Mouse (Mus musculus) hindbrain, embryonic 12.5 days (tissue): ENCODE results near the gene Rab20. TPM values are rescaled to one million over a fixed set of nuclear protein-coding genes. Genes with fewer than 3 reads are reported as not detected.

Source experiments
- ATAC-seq: fragments of 200-750 bp; cut with Nextera tagmentation; 2 replicates; pipeline ENCODE4 v1.8.0; 2017; ENCODE audit warnings: moderate TSS enrichment; ENCODE audit not compliant: low FRiP score
- H3K27ac ChIP-seq: fragments of 300-500 bp; sonication (generic); 2 replicates; pipeline ENCODE4 v1.5.1; 2016; ENCODE audit warnings: mild to moderate bottlenecking
- H3K27me3 ChIP-seq: fragments of 300-500 bp; sonication (generic); 2 replicates; pipeline ENCODE4 v1.6.1; 2016; ENCODE audit warnings: mild to moderate bottlenecking
- H3K36me3 ChIP-seq: fragments of 300-500 bp; sonication (generic); 2 replicates; pipeline ENCODE4 v1.6.1; 2016; ENCODE audit warnings: mild to moderate bottlenecking
- H3K4me1 ChIP-seq: fragments of 300-500 bp; sonication (generic); 2 replicates; pipeline ENCODE4 v1.6.1; 2016
- H3K4me2 ChIP-seq: fragments of 300-500 bp; sonication (generic); replicated peaks from 2 replicates; pipeline ENCODE4 v1.6.1; 2016; ENCODE audit warnings: mild to moderate bottlenecking
- H3K4me3 ChIP-seq: fragments of 300-500 bp; sonication (generic); 2 replicates; pipeline ENCODE4 v1.5.1; 2016; ENCODE audit warnings: mild to moderate bottlenecking
- H3K9ac ChIP-seq: fragments of 300-500 bp; sonication (generic); 2 replicates; pipeline ENCODE4 v1.6.1; 2016; ENCODE audit warnings: mild to moderate bottlenecking, moderate library complexity
- H3K9me3 ChIP-seq: fragments of 300-500 bp; sonication (generic); replicated peaks from 2 replicates; pipeline ENCODE4 v1.6.1; 2016; ENCODE audit warnings: mild to moderate bottlenecking
- WGBS: fragments of 180-500 bp; shearing (Covaris S2); methylation state at CpG from one replicate; pipeline ENCODE4 v1.1.7; 2016; 5-methylcytosine and 5-hydroxymethylcytosine counted together
- polyA plus RNA-seq: library from polyadenylated mRNA; unstranded; fragments of >200 nt; fragmentation: Nextera tagmentation; extraction: Ambion mirVana; gene quantifications from 2 replicates; pipeline ENCODE4 v1.2.1, GENCODE M21; 2016

The Rab20 gene
- polyA plus RNA-seq, 1 experiment from 2014 or later = 1.6 TPM

- Histone ChIP-seq H3K4me2 (no peak overlapping the region), H3K9ac (no peak overlapping the region), H3K4me3 (no peak overlapping the region), H3K4me1 (peaks cover 12% of the 10 kb centered on the region), H3K36me3 (no peaks in the 10 kb centered on the region), H3K9me3 (no peaks in the 10 kb centered on the region), H3K27me3 (no peaks in the 10 kb centered on the region; the same call in 1 of the 2 replicates), H3K27ac (no peak overlapping the region)
- WGBS = 92% methylated on average over 4 of the region's 4 CpGs
- ATAC-seq = no peak
Observed at GRCm38 (mm10) chr8:11462641-11463040, 15.9 kb downstream of the Rab20 start.

GRCm38 (mm10) chr8:11461847-11462246, 16.7 kb downstream of the Rab20 start:
- Histone ChIP-seq H3K4me2 (no peak overlapping the region), H3K36me3 (no peaks in the 10 kb centered on the region), H3K9me3 (no peaks in the 10 kb centered on the region), H3K4me1 (peaks cover 12% of the 10 kb centered on the region), H3K9ac (no peak overlapping the region), H3K4me3 (no peak overlapping the region), H3K27ac (no peak overlapping the region), H3K27me3 (no peaks in the 10 kb centered on the region; the same call in 1 of the 2 replicates)
- ATAC-seq = no peak
- 58% methylated on average over 2 of the region's 2 CpGs for WGBS

- Histone ChIP-seq H3K4me2 (no peak overlapping the region), H3K4me3 (no peak overlapping the region), H3K27ac (no peak overlapping the region), H3K27me3 (peaks cover under 1% of the 10 kb centered on the region; the same call in 1 of the 2 replicates), H3K9ac (no peak overlapping the region), H3K4me1 (peaks cover 12% of the 10 kb centered on the region), H3K9me3 (no peaks in the 10 kb centered on the region), H3K36me3 (no peaks in the 10 kb centered on the region)
- 46% methylated on average over 2 of the region's 2 CpGs for WGBS
- no peak for ATAC-seq
Observed at GRCm38 (mm10) chr8:11460934-11461333, 17.6 kb downstream of the Rab20 start.

- no peak overlapping the region for H3K27ac ChIP-seq
- H3K27me3 ChIP-seq = peaks cover 6% of the 10 kb centered on the region
- H3K4me3 ChIP-seq = no peak overlapping the region
- no peaks in the 10 kb centered on the region for H3K36me3 ChIP-seq
- H3K4me2 ChIP-seq = no peak overlapping the region
- WGBS = 50% methylated on average over 5 of the region's 5 CpGs
- peaks cover 18% of the 10 kb centered on the region for H3K4me1 ChIP-seq
- H3K9ac ChIP-seq = no peak overlapping the region
- H3K9me3 ChIP-seq = no peaks in the 10 kb centered on the region
- ATAC-seq = no peak
Observed at GRCm38 (mm10) chr8:11459016-11459415, 19.5 kb downstream of the Rab20 start.

- Histone ChIP-seq H3K27ac (no peak overlapping the region), H3K36me3 (no peaks in the 10 kb centered on the region), H3K27me3 (peaks cover 12% of the 10 kb centered on the region), H3K4me3 (no peak overlapping the region), H3K4me1 (peaks cover 23% of the 10 kb centered on the region), H3K9me3 (no peaks in the 10 kb centered on the region), H3K9ac (no peak overlapping the region), H3K4me2 (no peak overlapping the region)
- WGBS = 45% methylated on average over 11 of the region's 12 CpGs
- no peak for ATAC-seq
Observed at GRCm38 (mm10) chr8:11457981-11458836, 20.3 kb downstream of the Rab20 start.

GRCm38 (mm10) chr8:11457278-11457677, 21.2 kb downstream of the Rab20 start:
- WGBS = 71% methylated on average over 3 of the region's 3 CpGs
- Histone ChIP-seq H3K9ac (no peak overlapping the region), H3K36me3 (no peaks in the 10 kb centered on the region), H3K4me2 (no peak overlapping the region), H3K4me3 (no peak overlapping the region), H3K27ac (no peak overlapping the region), H3K27me3 (peaks cover 12% of the 10 kb centered on the region), H3K9me3 (no peaks in the 10 kb centered on the region), H3K4me1 (peaks cover 32% of the 10 kb centered on the region)
- ATAC-seq = no peak

- no peak for ATAC-seq
- Histone ChIP-seq H3K9me3 (no peaks in the 10 kb centered on the region), H3K4me3 (no peak overlapping the region), H3K4me2 (no peak overlapping the region), H3K9ac (no peak overlapping the region), H3K27me3 (peaks cover 12% of the 10 kb centered on the region), H3K27ac (no peak overlapping the region), H3K4me1 (peaks cover 39% of the 10 kb centered on the region), H3K36me3 (no peaks in the 10 kb centered on the region)
- WGBS = 29% methylated on average over 12 of the region's 12 CpGs
Observed at GRCm38 (mm10) chr8:11454228-11454627, 24.3 kb downstream of the Rab20 start.

GRCm38 (mm10) chr8:11452974-11453373, 25.5 kb downstream of the Rab20 start:
- Histone ChIP-seq H3K9ac (no peak overlapping the region), H3K27ac (0 out of 2 replicates have a peak overlapping the region, but pooled peaks have one; percentile 49), H3K4me1 (peaks cover 31% of the 10 kb centered on the region), H3K36me3 (no peaks in the 10 kb centered on the region), H3K4me3 (no peak overlapping the region), H3K27me3 (peaks cover 12% of the 10 kb centered on the region), H3K9me3 (no peaks in the 10 kb centered on the region), H3K4me2 (no peak overlapping the region)
- ATAC-seq = 0 out of 2 replicates have a peak, but pooled peaks have one; percentile 46
- 18% methylated on average over 4 of the region's 4 CpGs for WGBS

GRCm38 (mm10) chr8:11452559-11452958, 26.0 kb downstream of the Rab20 start:
- Histone ChIP-seq H3K9ac (no peak overlapping the region), H3K4me2 (no peak overlapping the region), H3K4me1 (peaks cover 29% of the 10 kb centered on the region), H3K9me3 (no peaks in the 10 kb centered on the region), H3K27me3 (peaks cover 12% of the 10 kb centered on the region), H3K27ac (0 out of 2 replicates have a peak overlapping the region, but pooled peaks have one; percentile 49), H3K4me3 (no peak overlapping the region), H3K36me3 (no peaks in the 10 kb centered on the region)
- ATAC-seq = no peak
- WGBS = 49% methylated on average over 3 of the region's 3 CpGs

- 93% methylated on average over 1 of the region's 1 CpGs for WGBS
- H3K27ac ChIP-seq = no peak overlapping the region
- no peak for ATAC-seq
Observed at GRCm38 (mm10) chr8:11452152-11452551, 26.4 kb downstream of the Rab20 start.

GRCm38 (mm10) chr8:11450184-11451113, 28.1 kb downstream of the Rab20 start:
- Histone ChIP-seq H3K27ac (no peak overlapping the region), H3K9ac (no peak overlapping the region), H3K27me3 (peaks cover 7% of the 10 kb centered on the region; the same call in 1 of the 2 replicates), H3K4me1 (peaks cover 29% of the 10 kb centered on the region), H3K4me3 (no peak overlapping the region), H3K4me2 (no peak overlapping the region), H3K9me3 (no peaks in the 10 kb centered on the region), H3K36me3 (no peaks in the 10 kb centered on the region)
- ATAC-seq = 0 out of 2 replicates have a peak, but pooled peaks have one; percentile 14
- 30% methylated on average over 8 of the region's 8 CpGs for WGBS

More at GRCm38 (mm10) chr8:11452152-11452551, 26.4 kb downstream of the Rab20 start:
- Histone ChIP-seq H3K9ac (no peak overlapping the region), H3K4me1 (peaks cover 29% of the 10 kb centered on the region), H3K36me3 (no peaks in the 10 kb centered on the region), H3K4me2 (no peak overlapping the region), H3K9me3 (no peaks in the 10 kb centered on the region), H3K27me3 (peaks cover 12% of the 10 kb centered on the region), H3K4me3 (no peak overlapping the region)
